Mouse (Mus musculus) adrenal gland (tissue): ENCODE measurements at regions not wholly inside any gene's neighbourhood (a gene's known extent, or its start where the extent isn't known, plus 50 kb on each side); places are given as distances from the start of the nearest gene placed in this dataset.

Experiments
- intact Hi-C: fragments of 180-260 bp; cut with DNase I; formaldehyde crosslinking; loops from one replicate; pipeline ENCODE4 v1.15.1; 2025

DNA sequence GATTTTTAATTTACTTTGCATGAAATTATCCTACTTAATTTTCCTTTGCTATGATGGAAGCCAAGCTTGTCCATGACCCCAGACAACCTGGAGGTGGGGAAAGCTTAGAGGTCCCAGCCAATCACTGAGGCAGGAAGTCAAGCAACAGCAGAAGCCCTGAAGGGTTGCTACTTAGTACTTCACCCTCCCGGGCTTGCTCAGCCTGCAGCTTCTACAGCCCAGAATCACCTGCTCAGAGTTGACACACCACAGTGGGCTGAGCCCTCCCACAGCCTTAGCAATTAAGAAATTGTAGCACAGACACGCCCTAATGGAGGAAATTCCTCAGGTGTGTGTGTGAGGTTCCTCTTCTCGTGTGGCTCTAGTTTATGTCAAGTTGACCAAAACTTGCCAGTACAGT is 209.9 kb upstream of the Hs6st1 start:
- intact Hi-C loops: no loop called here

DNA sequence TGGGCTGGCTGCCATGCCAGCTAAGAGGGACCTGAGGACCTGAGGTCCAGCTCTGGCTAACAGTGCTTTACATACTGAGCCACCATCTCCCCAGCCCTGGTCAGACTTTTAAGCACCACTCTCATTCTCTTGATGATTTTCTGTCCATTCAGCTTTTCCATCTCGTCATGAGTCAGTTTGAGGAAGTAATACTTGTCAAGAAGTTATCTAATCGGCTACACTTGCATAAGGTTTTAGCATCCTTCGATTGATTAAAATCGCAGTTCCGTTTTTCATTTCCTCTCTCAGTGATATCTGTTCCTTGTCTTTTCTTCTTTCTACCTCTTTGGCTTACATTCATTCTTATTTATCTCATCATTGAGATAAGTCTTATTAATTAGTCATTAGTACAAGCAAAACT is 207.4 kb upstream of the Hs6st1 start:
- intact Hi-C loops: no loop called here

DNA sequence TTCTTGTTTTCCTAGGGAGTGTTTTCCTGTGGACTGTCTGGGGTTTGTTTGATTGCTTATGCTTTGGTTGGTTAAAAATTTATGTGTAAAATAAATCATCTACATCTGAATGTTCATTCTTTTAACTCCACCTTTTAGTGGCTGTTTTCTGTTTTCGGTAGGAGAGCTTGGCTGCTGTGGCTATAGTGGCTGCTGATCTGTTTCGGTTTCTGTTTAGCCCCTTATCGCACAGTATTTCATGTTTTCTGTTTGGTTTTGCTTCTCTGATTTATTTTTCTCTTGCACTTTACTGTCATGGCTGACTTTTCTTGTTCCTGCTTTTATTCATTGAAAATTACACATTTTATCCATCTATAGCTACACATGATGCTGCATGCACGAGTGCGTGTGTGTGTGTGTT is 206.0 kb upstream of the Hs6st1 start:
- intact Hi-C loops: no loop called here

DNA sequence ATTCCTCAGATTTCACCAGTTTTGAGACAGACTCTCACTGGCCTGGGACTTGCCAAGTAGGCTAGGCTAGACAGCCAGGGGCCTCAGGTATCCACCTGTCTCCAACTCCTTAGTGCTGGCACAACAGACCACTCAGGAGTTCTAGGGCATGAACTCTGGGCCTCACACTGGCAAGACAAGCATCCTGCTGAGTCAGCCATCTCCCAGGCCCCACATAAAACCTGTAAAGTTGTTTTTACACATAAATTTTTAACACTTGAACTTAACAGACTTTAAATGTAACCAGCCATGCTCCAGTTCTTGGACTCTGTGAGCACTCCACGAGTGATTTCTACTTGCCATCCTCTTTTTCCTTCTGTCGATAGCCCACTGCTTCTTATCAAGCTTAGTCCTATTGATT is 205.5 kb upstream of the Hs6st1 start:
- intact Hi-C loops: no loop called here

- intact Hi-C loops: no loop called here
These were observed 204.0 kb upstream of the Hs6st1 start for GRCm38 (mm10) chr1:35864246-35864645.

GRCm38 (mm10) chr1:35865263-35865662 is 202.9 kb upstream of the Hs6st1 start:
- intact Hi-C loops: no loop called here

DNA sequence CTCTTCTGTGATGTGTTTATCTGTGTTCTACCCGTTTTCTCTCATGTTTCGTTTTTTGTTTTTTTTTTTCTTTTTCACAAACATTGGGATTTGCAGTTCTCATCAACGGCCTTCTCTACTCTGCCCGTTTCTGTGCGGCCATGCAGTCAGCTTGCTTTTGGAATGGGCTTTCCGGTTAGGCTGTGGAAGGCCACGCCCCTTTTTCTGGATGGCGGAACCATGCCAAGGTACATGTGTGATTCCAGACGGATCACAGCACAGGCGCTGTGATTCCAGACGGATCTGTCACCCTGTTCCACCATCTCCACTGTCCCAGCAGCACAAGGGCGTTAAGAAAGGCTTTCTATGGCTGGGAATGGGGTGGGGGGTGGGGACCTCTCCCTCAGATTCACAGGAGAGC is 201.6 kb upstream of the Hs6st1 start:
- intact Hi-C loops: no loop called here

DNA sequence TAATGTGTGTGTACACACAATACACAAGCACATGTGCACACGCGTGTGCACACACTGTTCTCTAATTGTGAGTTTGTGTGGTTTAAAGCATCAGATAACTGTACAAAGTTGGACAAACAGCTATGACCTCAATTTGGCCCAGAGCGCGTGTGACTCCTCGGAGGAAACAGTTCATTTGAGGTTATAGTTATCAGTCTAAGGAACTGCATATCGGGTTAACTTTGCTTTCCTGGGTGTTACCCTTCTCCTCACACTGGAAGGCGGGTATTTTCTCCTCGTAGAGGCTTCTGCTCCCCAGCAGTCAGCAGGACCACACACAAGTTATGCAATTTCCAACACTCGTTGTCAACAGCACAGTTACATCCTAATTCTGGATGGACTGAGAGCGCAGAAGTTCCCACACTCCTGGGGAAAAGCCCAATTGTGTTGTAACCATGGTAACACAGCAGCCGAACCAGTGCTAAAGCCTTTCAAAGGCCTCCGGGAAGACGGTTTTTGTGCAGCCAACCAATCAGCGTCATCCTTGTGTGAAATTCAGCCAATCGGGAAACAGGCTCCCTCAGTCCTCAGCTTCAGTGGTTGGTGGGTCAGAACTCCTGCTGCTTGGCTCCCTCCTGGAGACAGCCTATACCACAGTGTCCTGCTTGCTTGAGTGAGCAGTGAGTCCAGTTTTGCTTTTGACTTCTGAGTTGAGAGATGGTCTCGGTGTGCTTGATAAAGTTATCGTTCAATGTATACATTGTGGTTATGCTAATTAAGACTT is 198.6 kb upstream of the Hs6st1 start:
- intact Hi-C loops: no loop called here

GRCm38 (mm10) chr1:35870144-35870827 is 197.9 kb upstream of the Hs6st1 start:
- intact Hi-C loops: no loop called here

DNA sequence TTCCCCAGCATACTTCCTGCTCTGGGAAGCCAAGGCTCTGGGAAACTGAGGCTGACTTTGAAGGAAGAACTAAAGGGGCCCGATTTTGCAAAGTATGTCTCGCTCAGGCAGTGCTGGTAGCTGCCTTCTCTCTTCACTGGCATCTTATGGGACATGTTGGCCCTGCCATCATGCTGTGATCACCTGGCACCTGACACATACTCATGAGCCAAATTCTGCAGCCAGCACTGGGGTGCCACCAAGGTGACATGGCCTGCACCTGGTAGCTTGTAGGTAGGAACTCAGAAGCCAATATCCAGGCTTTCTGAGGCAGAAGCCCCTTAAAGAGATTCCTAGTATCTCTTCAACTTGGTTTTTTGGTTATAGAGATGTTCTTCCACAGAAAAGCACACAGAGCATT is 195.2 kb upstream of the Hs6st1 start:
- intact Hi-C loops: no loop called here

DNA sequence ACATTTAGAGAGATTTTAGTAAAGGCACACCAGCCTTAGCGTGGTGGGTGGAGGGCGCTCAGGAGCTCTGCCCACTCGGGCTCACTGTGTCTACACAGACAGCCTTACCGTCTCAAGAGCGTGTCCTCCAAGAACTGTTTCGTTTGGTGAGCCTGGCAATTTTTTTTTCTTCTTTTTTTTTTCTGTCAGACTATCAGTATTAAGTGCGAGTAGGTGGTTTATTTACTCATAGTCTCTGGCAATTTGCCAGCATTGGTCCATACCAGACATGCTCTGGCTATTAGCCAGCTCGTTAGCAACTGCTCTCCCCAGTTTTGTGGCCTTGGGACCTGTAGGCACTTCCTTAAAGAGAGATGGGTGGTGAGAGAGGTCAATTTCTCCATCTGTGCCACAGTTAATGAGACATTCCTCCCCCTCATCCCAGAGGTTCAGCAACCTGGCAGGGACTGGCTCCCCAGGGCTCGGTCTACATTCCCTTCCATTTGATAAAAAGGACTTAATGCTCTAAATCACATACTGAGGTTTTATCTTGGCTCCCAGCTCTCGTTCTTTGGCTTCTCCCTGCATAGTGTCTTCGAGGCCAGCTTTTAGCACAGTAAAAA is 192.9 kb upstream of the Hs6st1 start:
- intact Hi-C loops: no loop called here

- intact Hi-C loops: no loop called here
These were observed 189.8 kb upstream of the Hs6st1 start for GRCm38 (mm10) chr1:35878426-35878825.

DNA sequence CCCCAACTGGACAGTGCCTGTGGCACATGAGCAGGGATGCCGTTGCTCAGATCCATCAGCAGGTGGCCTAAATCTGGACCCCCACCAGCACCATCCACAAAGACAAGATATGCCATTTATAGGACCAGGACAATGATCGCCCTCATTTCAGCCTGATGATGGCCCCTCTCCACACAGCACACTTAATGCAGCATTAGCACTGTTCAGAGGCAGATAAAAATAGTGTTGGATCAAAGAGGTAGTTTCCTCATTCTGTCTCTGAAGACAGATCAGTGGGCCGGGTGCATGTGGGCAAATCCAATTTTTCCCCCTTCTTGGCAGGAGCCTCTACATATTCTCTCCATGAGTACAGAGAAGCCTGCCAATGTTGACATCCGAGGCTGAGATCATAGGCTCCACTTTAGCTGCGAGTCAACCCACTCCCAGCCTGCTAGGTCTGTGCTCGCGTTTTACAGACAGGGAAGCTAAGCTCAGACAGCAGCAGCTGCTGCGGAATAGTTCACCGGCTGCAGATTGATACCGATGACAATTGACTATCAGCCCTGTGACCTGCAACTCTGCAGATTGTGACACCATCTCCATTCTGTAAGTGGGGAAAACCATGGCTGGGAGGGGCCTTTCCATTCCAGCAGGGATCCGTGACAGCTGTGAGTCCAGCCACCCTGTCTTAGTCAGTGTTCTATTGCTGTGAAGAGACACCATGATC is 188.7 kb upstream of the Hs6st1 start:
- intact Hi-C loops: no loop called here

DNA sequence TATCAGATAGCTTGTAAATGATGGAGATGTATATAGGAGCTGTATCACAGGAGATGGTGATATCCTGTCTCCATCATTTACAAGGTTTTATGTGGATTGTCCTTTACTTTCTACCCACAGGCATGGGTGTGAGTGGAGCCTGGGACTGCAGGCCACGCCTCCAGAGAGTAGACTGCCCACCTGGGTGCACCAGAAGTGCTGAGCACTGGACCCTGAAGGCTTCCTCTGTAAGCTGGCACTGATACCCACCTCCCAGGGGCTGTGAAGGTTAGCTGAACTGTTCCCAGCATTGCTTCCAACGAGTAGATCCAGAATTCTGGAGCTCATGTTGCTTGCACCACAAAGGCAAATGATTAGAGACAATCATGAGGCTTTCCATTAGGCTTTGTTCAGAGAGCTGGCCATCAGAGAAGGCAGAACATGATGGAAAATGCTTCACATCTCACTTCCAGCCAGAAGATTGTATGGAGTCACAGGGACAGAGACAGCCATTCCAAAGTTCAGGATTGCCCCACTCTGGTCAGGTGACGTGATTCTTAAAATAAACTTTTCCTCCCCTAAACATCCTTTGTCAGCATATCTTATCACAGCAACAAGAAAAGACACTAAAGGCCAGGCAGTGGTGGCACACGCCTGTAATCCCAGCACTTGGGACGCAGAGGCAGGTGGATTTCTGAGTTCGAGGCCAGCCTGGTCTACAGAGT is 187.5 kb upstream of the Hs6st1 start:
- intact Hi-C loops: no loop called here

- intact Hi-C loops: no loop called here
These were observed 186.7 kb upstream of the Hs6st1 start for GRCm38 (mm10) chr1:35881521-35881920.

DNA sequence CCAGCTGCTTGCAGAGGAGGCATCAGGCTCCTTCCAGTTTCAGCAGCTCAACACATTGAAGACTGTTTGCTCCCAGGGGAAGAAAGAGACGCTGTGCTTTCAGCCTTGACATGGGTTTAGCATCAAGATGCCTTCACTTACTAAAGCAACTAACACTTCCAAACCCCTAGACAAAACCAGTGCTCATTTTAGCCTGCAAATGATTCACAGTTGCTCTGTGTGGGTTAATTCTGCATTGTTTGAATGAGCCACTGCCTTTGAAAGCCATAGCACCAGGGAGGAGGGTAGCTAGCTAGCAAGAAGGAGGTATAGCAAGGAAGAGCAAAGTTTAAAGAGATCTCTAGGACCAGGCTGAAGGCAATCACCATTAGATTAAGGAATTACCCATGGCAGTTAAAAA is 186.1 kb upstream of the Hs6st1 start:
- intact Hi-C loops: no loop called here

- intact Hi-C loops: no loop called here
These were observed 178.3 kb upstream of the Hs6st1 start for GRCm38 (mm10) chr1:35889731-35890499.

DNA sequence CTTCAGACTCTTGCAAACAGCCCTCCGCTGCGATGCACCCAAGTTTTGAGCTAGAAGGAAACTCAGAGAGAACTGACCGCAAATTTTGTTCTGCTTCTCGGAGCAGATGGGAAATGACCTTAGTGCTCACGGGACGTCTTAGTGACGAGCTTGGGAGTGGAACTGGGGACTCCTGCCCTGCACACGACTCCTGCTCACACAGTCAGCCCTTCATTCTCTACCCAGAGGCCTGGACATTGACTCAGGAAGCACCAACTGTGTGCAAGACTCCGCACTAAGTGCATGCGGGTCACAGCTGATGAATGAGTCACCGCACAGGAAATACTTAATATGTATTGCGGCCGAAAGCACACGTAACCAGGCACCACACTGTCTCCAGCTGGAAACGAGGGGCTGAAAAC is 177.7 kb upstream of the Hs6st1 start:
- intact Hi-C loops: no loop called here

- intact Hi-C loops: no loop called here
These were observed 168.7 kb upstream of the Hs6st1 start for GRCm38 (mm10) chr1:35899536-35899935.

DNA sequence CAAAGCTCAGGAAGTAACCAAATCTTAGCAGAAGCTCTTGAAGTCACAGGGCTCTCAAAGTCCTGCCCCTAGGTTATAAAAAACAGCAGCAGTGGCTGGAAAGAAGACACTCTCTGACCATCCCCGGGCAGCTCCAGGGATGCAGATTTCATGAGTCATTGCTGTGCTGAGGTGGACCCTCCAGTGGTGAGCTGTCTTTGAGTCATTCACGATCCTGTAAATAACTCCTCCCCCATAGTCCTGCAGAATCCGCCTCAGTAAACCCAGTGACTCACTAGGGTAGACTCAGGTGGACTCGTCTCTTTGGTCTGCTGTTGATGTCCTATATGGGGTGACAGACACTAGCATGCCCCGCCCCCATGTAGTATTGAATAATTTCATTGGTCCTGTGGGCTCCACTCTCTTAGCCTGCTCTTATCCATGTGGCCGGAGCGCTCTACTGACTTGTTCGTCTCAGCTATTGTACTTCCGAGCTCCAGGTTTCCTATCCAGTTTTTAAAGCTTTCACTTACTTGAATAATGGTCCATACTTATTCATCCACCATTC is 164.1 kb upstream of the Hs6st1 start:
- intact Hi-C loops: no loop called here
